Mouse (Mus musculus): Measurements from ENCODE around the gene Nr1d1.

The Nr1d1 gene

GRCm38 (mm10) chr11:98787691-98788090 is 12.6 kb upstream of the Nr1d1 start:
- no peak for DNase-seq

- no peak for DNase-seq
Measured at GRCm38 (mm10) chr11:98787229-98787628, 12.1 kb upstream of the Nr1d1 start.

- DNase-seq = peak; percentile 98
Measured at GRCm38 (mm10) chr11:98786359-98787214, 11.5 kb upstream of the Nr1d1 start.

GRCm38 (mm10) chr11:98785772-98786281 is 10.7 kb upstream of the Nr1d1 start:
- DNase-seq = peak; percentile 87

GRCm38 (mm10) chr11:98785214-98785613 is 10.1 kb upstream of the Nr1d1 start:
- no peak for DNase-seq

GRCm38 (mm10) chr11:98784139-98784538 is 9.0 kb upstream of the Nr1d1 start:
- DNase-seq = no peak

GRCm38 (mm10) chr11:98783236-98783696 is 8.1 kb upstream of the Nr1d1 start:
- DNase-seq = peak; percentile 97

GRCm38 (mm10) chr11:98782651-98783235 is 7.6 kb upstream of the Nr1d1 start:
- peak; percentile 48 for DNase-seq

- DNase-seq = peak; percentile 72
Measured at GRCm38 (mm10) chr11:98781851-98782512, 6.8 kb upstream of the Nr1d1 start.

- DNase-seq = no peak
Measured at GRCm38 (mm10) chr11:98777888-98778287, 2.8 kb upstream of the Nr1d1 start.

GRCm38 (mm10) chr11:98776843-98777590 is 1.9 kb upstream of the Nr1d1 start:
- DNase-seq = peak; percentile 83

GRCm38 (mm10) chr11:98776052-98776764 is 1.1 kb upstream of the Nr1d1 start:
- DNase-seq = no peak

- DNase-seq = peak; percentile 100
Measured at GRCm38 (mm10) chr11:98775348-98776051, 367 bp upstream of the Nr1d1 start.

GRCm38 (mm10) chr11:98773635-98774295 is 1.4 kb downstream of the Nr1d1 start:
- DNase-seq = peak; percentile 99

GRCm38 (mm10) chr11:98772667-98773171 is 2.4 kb downstream of the Nr1d1 start:
- DNase-seq = peak; percentile 60

GRCm38 (mm10) chr11:98771844-98772525 is 3.1 kb downstream of the Nr1d1 start:
- DNase-seq = no peak

GRCm38 (mm10) chr11:98771131-98771530 is 4.0 kb downstream of the Nr1d1 start:
- DNase-seq = no peak

GRCm38 (mm10) chr11:98770096-98770975 is 4.8 kb downstream of the Nr1d1 start:
- peak; percentile 56 for DNase-seq
